Mouse (Mus musculus): ENCODE measurements around the gene Col15a1. TPM values are rescaled to one million over a fixed set of nuclear protein-coding genes. Genes with fewer than 3 reads are reported as not detected.
A peak's percentile ranks its signal among the peaks of the same experiment; 100 is the strongest.

The Col15a1 gene
- polyA plus RNA-seq, 1 experiment = 1.6 TPM

DNA sequence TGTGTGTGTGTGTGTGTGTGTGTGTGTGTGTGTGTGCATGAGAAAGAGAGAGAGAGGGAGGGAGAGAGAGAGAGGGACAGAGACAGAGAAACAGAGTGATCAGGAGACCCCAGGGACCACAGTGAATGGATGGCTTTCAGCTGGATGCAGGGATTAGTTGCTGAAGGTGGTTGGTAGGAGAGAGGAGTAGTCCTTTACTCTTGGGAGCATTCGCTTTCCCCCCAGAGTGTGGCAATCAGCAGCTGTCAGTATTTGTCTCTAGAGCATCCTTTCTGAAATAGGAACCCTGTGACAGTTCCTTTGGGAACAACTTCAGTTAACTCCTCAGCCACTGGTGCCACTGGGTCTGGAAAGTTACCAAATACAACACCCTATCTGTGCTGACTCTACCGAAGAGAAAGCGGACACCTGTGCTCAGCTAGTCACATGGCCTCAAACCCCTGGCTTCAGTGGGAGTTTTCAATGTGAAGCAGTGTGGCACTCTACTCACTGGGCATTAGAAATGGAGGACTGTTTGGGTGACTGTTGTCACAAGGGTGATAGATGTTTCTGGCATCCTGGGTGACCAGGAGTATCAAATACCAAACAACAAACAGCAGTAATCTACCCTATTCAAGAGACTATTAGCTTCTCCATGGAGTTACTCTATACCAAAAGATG lies 129.1 kb downstream of the Col15a1 start:
- H3K4me3 ChIP-seq (ENCODE audit: low read depth, low read length) = no peak overlapping the region
- TF ChIP-seq POLR2A (IDR thresholded peaks at IDR 0.05; ENCODE audit: insufficient read depth, low read length) (no peak), CTCF (IDR thresholded peaks at IDR 0.05; ENCODE audit: low read depth, low read length) (no peak), EP300 (IDR thresholded peaks at IDR 0.05; ENCODE audit: insufficient read depth, low read depth, low read length) (no peak)
- no peak overlapping the region for H3K27ac ChIP-seq (ENCODE audit: insufficient read depth, low read length)
- no peaks in the 10 kb centered on the region for H3K27me3 ChIP-seq (ENCODE audit: control insufficient read depth, insufficient read depth, low read length, poor library complexity, severe bottlenecking)
- H3K36me3 ChIP-seq (ENCODE audit: control insufficient read depth, insufficient read depth, low read length, poor library complexity, severe bottlenecking) = no peaks in the 10 kb centered on the region
- no peaks in the 10 kb centered on the region; the same call in 1 of the 2 replicates for H3K9me3 ChIP-seq (replicated peaks; ENCODE audit: control insufficient read depth, insufficient read depth, low read length, poor library complexity, severe bottlenecking)
- no peaks in the 10 kb centered on the region for H3K4me1 ChIP-seq (ENCODE audit: control insufficient read depth, insufficient read depth, low read length)
- no peak overlapping the region for H3K9ac ChIP-seq (ENCODE audit: low read depth, poor library complexity, severe bottlenecking)

DNA sequence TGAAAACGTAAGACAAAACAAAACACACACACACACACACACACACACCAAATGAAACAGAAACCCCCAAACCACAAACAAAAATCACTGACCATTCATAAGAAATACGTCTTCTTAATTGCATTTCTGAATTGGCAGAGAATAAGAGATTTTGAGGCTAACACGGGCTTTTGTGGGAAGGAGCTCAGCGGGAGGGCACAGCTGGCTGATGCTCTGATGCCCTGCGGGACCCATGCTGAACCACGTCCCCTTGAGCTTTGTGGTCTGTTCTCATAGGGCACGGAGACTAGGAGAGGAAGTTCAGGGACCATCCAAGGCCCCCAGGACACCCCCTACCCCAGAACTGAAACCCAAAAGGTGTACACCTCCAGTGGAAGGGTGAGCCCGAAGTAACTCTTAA lies 134.7 kb downstream of the Col15a1 start:
- H3K9me3 ChIP-seq (replicated peaks; ENCODE audit: control insufficient read depth, insufficient read depth, low read length, poor library complexity, severe bottlenecking) = no peaks in the 10 kb centered on the region
- H3K27ac ChIP-seq (ENCODE audit: insufficient read depth, low read length) = no peak overlapping the region
- no peak for TF ChIP-seq CTCF (IDR thresholded peaks at IDR 0.05; ENCODE audit: low read depth, low read length)
- H3K4me3 ChIP-seq (ENCODE audit: low read depth, low read length) = no peak overlapping the region
- no peaks in the 10 kb centered on the region for H3K27me3 ChIP-seq (ENCODE audit: control insufficient read depth, insufficient read depth, low read length, poor library complexity, severe bottlenecking)
- no peak overlapping the region for H3K9ac ChIP-seq (ENCODE audit: low read depth, poor library complexity, severe bottlenecking)
- H3K36me3 ChIP-seq (ENCODE audit: control insufficient read depth, insufficient read depth, low read length, poor library complexity, severe bottlenecking) = no peaks in the 10 kb centered on the region
- no peaks in the 10 kb centered on the region for H3K4me1 ChIP-seq (ENCODE audit: control insufficient read depth, insufficient read depth, low read length)

DNA sequence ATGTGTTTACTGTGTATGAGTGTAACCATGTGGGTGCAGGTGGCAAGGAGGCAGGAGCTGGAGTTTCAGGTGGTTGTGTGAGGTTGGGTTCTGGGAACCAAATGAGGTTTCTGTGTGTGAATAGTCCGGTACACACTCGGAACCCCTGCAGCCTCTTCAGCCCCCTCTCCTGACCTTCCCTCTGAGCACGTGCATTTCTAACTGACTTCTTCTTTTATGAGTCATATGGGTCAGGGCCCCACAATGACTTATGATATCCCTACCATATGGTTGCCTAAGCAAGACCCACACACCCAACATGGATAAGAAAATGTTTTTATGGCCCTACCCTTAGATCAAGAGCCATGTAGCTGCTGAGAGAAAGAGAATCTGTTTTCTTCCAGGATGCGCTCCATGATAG lies 139.1 kb downstream of the Col15a1 start:
- TF ChIP-seq EP300 (IDR thresholded peaks at IDR 0.05; ENCODE audit: insufficient read depth, low read depth, low read length) (no peak), POLR2A (IDR thresholded peaks at IDR 0.05; ENCODE audit: insufficient read depth, low read length) (no peak)
- Histone ChIP-seq H3K9me3 (replicated peaks; ENCODE audit: control insufficient read depth, insufficient read depth, low read length, poor library complexity, severe bottlenecking) (no peaks in the 10 kb centered on the region), H3K36me3 (ENCODE audit: control insufficient read depth, insufficient read depth, low read length, poor library complexity, severe bottlenecking) (no peaks in the 10 kb centered on the region), H3K4me1 (ENCODE audit: control insufficient read depth, insufficient read depth, low read length) (no peaks in the 10 kb centered on the region), H3K27ac (ENCODE audit: insufficient read depth, low read length) (no peak overlapping the region), H3K27me3 (ENCODE audit: control insufficient read depth, insufficient read depth, low read length, poor library complexity, severe bottlenecking) (no peaks in the 10 kb centered on the region), H3K9ac (ENCODE audit: low read depth, poor library complexity, severe bottlenecking) (no peak overlapping the region), H3K4me3 (ENCODE audit: low read depth, low read length) (no peak overlapping the region)

DNA sequence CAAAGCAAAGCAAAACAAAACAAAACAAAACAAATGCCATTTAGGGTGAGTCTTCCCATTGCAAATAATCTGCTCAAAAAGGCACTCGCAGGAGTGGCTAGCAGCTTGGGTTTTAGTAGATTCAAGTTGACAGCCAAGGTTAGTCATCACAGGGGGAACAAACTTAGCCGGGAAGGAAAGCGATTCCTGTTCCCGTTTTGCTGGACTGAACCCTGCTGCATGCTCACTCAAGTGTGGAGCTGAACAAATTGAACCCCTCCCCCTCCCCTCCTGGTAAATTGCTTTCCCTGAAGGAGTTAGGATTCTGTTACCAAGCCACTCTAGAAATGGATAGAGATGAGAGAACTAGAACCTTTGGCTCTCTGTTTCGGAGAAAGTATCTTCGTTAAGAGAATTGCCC lies 141.8 kb downstream of the Col15a1 start:
- Histone ChIP-seq H3K9ac (ENCODE audit: low read depth, poor library complexity, severe bottlenecking) (no peak overlapping the region), H3K4me1 (ENCODE audit: control insufficient read depth, insufficient read depth, low read length) (peaks cover 3% of the 10 kb centered on the region), H3K27ac (ENCODE audit: insufficient read depth, low read length) (no peak overlapping the region), H3K9me3 (replicated peaks; ENCODE audit: control insufficient read depth, insufficient read depth, low read length, poor library complexity, severe bottlenecking) (no peaks in the 10 kb centered on the region), H3K4me3 (ENCODE audit: low read depth, low read length) (no peak overlapping the region), H3K36me3 (ENCODE audit: control insufficient read depth, insufficient read depth, low read length, poor library complexity, severe bottlenecking) (no peaks in the 10 kb centered on the region), H3K27me3 (ENCODE audit: control insufficient read depth, insufficient read depth, low read length, poor library complexity, severe bottlenecking) (0 out of 2 replicates have a peak, but pooled peaks cover 3% of the 10 kb centered on the region)
- TF ChIP-seq CTCF (IDR thresholded peaks at IDR 0.05; ENCODE audit: low read depth, low read length) (no peak), EP300 (IDR thresholded peaks at IDR 0.05; ENCODE audit: insufficient read depth, low read depth, low read length) (no peak), POLR2A (IDR thresholded peaks at IDR 0.05; ENCODE audit: insufficient read depth, low read length) (no peak)

DNA sequence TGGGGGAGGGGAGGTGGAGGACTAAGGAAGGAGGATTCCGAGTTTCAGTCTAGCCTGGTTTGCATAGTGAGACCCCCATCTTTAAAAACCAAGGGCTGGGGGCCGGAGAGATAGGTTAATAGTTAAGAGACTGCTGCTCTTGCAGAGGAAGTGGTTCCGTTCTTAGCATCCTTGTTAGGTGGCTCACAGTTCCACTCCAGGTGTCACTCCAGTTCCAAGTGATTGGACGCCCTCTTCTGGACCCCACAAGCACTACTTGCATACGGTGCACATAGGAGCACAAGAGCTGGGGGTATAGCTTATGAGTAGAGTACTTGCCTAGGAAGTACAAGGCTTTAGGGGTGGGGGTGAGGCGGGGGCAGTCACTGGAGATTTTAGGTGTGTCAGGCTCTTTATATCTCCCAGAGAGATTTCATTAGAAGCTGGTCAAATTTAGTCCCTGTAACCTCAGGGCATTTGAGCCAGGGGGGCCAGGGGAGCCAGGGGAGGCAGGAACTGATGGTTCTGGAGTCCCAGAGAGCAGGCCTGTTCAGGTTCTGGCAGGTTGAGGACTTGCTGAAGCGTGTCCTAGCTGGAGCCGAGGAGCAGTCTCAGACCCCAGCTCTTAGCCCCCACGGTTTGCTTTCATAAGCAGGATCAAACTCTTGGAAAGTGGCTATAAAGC lies 143.6 kb downstream of the Col15a1 start:
- H3K27me3 ChIP-seq (ENCODE audit: control insufficient read depth, insufficient read depth, low read length, poor library complexity, severe bottlenecking) = 0 out of 2 replicates have a peak, but pooled peaks cover 3% of the 10 kb centered on the region
- no peaks in the 10 kb centered on the region for H3K36me3 ChIP-seq (ENCODE audit: control insufficient read depth, insufficient read depth, low read length, poor library complexity, severe bottlenecking)
- H3K9ac ChIP-seq (ENCODE audit: low read depth, poor library complexity, severe bottlenecking) = 0 out of 2 replicates have a peak overlapping the region, but pooled peaks have one; percentile 19
- peaks cover 3% of the 10 kb centered on the region for H3K4me1 ChIP-seq (ENCODE audit: control insufficient read depth, insufficient read depth, low read length)
- H3K9me3 ChIP-seq (replicated peaks; ENCODE audit: control insufficient read depth, insufficient read depth, low read length, poor library complexity, severe bottlenecking) = no peaks in the 10 kb centered on the region
- no peak overlapping the region for H3K4me3 ChIP-seq (ENCODE audit: low read depth, low read length)
- TF ChIP-seq EP300 (IDR thresholded peaks at IDR 0.05; ENCODE audit: insufficient read depth, low read depth, low read length) (no peak), CTCF (IDR thresholded peaks at IDR 0.05; ENCODE audit: low read depth, low read length) (peak; percentile 75)
- no peak overlapping the region for H3K27ac ChIP-seq (ENCODE audit: insufficient read depth, low read length)

DNA sequence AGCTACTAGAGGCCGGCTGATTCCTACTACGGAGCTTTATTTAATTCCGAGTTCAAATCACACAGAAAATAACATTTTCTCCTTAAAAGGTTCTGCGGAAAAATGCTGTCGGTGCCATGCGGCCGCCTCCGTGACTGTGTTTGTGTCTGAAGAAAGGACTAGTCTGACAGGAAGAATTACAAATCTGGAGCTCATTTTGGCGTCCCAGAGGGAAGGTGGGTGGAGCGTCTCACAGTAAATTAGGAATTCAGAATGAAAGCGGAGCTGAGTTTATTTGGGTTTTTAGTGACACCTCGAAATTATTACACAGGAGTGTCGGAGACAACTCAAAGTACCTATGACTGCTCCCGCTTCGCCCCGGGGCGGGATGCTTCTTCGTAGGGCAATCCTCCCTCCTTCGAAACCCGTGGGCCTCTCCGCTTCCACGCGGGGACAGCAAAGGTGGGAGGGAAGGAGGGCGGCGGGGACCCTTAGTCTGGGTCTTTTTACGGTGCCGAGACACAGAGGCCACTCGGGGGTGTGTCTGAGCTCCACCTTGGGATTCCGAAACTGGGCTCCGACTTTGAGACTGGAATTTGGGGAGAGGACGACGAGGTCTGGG lies 144.2 kb downstream of the Col15a1 start:
- Histone ChIP-seq H3K27me3 (ENCODE audit: control insufficient read depth, insufficient read depth, low read length, poor library complexity, severe bottlenecking) (0 out of 2 replicates have a peak, but pooled peaks cover 3% of the 10 kb centered on the region), H3K27ac (ENCODE audit: insufficient read depth, low read length) (no peak overlapping the region), H3K9ac (ENCODE audit: low read depth, poor library complexity, severe bottlenecking) (peak overlapping the region; percentile 19), H3K36me3 (ENCODE audit: control insufficient read depth, insufficient read depth, low read length, poor library complexity, severe bottlenecking) (no peaks in the 10 kb centered on the region), H3K9me3 (replicated peaks; ENCODE audit: control insufficient read depth, insufficient read depth, low read length, poor library complexity, severe bottlenecking) (no peaks in the 10 kb centered on the region), H3K4me1 (ENCODE audit: control insufficient read depth, insufficient read depth, low read length) (peaks cover 3% of the 10 kb centered on the region), H3K4me3 (ENCODE audit: low read depth, low read length) (peak overlapping the region; percentile 83)
- TF ChIP-seq POLR2A (IDR thresholded peaks at IDR 0.05; ENCODE audit: insufficient read depth, low read length) (no peak), EP300 (IDR thresholded peaks at IDR 0.05; ENCODE audit: insufficient read depth, low read depth, low read length) (no peak), CTCF (IDR thresholded peaks at IDR 0.05; ENCODE audit: low read depth, low read length) (no peak)
